Mouse (Mus musculus) Patski (cell line): Measurements from ENCODE around the gene Col6a6. TPM values are rescaled to one million over a fixed set of nuclear protein-coding genes. Genes with fewer than 3 reads are reported as not detected.
"Not testable (repeated sequence)": the region's sequence is repeated elsewhere in the genome, so short reads cannot be mapped to it uniquely, and the experiment has no call there.

Experiments used
- ATAC-seq: fragments of 100-300 bp; one replicate; pipeline ENCODE4 v1.8.0; 2021
- CTCF ChIA-PET: fragments of 350-600 bp; sonication (Branson Sonifier 250); formaldehyde crosslinking; loops from one replicate; lab custom pipeline; 2022; ENCODE audit warnings: inconsistent platforms; lab: Charles Lee
- POLR2A ChIA-PET: fragments of 350-600 bp; sonication (Branson Sonifier 250); formaldehyde crosslinking; loops from one replicate; lab custom pipeline; 2022; ENCODE audit warnings: antibody characterized with exemption, inconsistent platforms; lab: Charles Lee
- DNase-seq: peaks from one replicate; pipeline ENCODE4 v3.0.0-alpha.2; 2011; ENCODE audit warnings: low read depth, low spot score
- H3K27me3 ChIP-seq: fragments of 371-371 bp; one replicate; pipeline ENCODE4 v1.5.1; 2021
- CTCF ChIP-seq: fragments of 100-300 bp; IDR thresholded peaks from one replicate; pipeline ENCODE4 v1.5.1; 2021
- in situ Hi-C: fragments of 300-500 bp; cut with MboI; formaldehyde crosslinking; loops from 3 replicates; pipeline ENCODE4 v1.11.1; 2018; ENCODE audit warnings: low pct_unique_long_range_greater_than_20kb, mixed read lengths
- polyA plus RNA-seq: library from polyadenylated mRNA; unstranded; gene quantifications from one replicate; pipeline ENCODE4 v1.2.3, GENCODE M21; 2021

The Col6a6 gene
- polyA plus RNA-seq, result not detected

DNA sequence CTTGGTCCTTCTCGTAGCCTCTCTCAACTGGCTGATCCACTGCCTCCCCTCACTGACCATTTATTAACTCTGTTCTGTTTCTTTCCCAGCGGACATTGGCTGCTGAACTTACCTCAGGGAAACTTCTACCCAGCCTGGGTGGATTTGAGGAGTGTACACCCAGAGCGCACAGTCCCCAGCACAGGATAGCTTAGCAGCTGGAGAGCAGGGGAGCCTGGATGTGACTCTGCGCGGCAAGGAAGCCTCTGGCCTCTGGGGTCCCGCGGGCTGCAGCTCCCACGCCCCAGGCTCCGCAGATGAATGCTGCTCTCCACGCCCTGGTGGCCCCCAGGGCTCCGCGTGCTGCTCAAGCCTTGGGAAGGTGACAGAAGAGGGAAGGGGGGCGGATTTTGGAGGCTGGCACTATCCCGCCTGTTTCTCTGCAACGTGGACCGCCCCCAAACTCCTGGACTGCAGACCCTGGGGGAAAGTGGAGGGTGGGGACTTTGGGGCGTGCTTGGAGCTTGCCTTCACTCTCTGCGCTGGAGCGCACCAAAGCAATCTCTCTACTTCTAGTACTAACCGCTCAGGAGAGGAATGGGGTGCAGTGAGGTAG, at the start of gene Col6a6:
Gene Col6a6, minus strand, starts transcription at position 370 of the 595 bp plus-strand sequence.
- DNase-seq (no peak), ATAC-seq (no peak)
- no peak for TF ChIP-seq CTCF
- ChIA-PET CTCF (no interaction called here), POLR2A (no interaction called here)
- in situ Hi-C loops, result no loop called here
- H3K27me3 ChIP-seq, result peaks cover 2% of the 10 kb centered on the region

DNA sequence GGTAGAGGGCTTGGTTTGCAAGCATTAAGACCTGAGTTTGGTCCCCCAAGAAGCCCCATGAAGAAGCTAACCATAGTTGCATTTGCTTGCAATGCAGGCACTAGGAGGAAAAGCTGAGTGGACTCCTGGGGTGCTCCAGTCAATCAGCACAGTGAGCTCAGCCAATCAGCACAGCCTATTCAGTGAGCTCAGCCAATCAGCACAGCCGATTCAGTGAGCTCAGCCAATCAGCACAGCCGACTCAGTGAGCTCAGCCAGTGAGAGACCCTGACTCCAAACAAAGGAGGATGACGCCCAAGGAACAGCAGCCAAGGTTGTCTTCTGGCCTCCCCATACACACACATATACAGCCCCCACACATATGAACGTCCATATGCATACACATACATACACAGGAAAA, 48.2 kb upstream of the Col6a6 start:
- in situ Hi-C loops, result no loop called here
- POLR2A ChIA-PET, result no interaction called here
- ATAC-seq, result no peak
- CTCF ChIA-PET, result no interaction called here
- no peak for TF ChIP-seq CTCF
- no peak for DNase-seq
- no peaks in the 10 kb centered on the region for H3K27me3 ChIP-seq

DNA sequence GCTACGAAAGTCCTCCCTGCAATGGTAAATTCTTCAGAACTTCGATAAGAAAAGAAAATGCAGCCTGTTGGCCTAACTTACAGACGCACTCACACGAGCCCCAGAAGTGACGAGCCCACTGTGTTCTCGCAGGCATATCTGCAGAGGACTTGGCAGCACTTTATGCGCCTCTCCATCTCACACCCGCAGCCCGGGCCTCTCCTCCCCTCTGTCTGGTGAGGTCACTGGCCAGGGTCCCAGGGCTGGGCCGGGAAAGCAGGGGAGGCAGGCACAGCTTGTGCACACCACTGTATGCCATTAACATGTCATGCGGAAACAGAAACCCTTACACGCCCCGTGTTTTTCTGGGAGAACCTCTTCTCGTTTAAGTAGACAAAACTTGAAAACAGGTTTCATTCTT, 43.7 kb upstream of the Col6a6 start:
- ChIA-PET CTCF (interaction anchor here (1.0 kb wide), 1 partner anchor 13 kb away, joined by 3 read pairs; no protein-coding TSS in a partner anchor), POLR2A (interaction anchor here (0.6 kb wide), 1 partner anchor 1363 kb away, joined by 3 read pairs; no protein-coding TSS in a partner anchor)
- no peak for DNase-seq
- H3K27me3 ChIP-seq, result peaks cover 8% of the 10 kb centered on the region
- ATAC-seq, result no peak
- in situ Hi-C loops, result no loop called here
- no peak for TF ChIP-seq CTCF

DNA sequence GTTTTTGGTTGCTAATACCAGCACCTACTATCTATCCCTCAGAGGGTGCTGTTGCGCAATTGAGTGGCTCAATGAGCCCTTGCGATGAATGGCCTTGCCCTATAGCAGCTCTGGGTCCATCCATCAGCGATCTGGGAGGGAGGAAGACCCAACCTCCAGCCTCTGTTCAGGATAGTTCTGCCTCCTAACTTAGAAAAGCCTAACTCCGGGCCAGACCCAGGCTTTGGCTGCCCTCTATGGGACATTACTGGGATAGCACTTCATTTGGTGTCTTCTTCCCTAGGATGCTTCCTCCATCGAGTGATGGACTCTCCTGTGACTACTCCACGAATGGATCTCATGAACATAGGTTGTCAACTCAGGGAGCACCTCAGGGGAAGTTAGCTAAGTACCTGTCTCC, 29.8 kb upstream of the Col6a6 start:
- in situ Hi-C loops, result no loop called here
- DNase-seq (no peak), ATAC-seq (no peak)
- no peaks in the 10 kb centered on the region for H3K27me3 ChIP-seq
- TF ChIP-seq CTCF, result peak; percentile 70
- ChIA-PET POLR2A (no interaction called here), CTCF (interaction anchor here (1.1 kb wide), 1 partner anchor 14 kb away, joined by 3 read pairs; no protein-coding TSS in a partner anchor)

DNA sequence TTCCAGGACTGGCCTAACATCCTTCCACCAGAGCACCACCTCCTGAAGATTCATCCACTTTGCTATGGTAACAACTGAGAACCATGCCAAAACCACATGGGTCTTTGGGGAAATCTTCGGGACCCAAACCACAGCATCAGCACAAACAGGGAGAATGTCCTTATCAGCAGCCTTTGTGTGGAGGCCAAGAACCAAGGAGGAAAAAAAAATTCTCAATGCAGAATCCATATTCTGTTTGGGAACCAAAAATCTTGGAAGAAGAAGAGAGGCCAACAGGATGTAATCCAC, 24.8 kb upstream of the Col6a6 start:
- no peak for TF ChIP-seq CTCF
- DNase-seq (no peak), ATAC-seq (no peak)
- CTCF ChIA-PET, result no interaction called here
- in situ Hi-C loops, result no loop called here
- POLR2A ChIA-PET, result no interaction called here
- peaks cover 5% of the 10 kb centered on the region for H3K27me3 ChIP-seq

DNA sequence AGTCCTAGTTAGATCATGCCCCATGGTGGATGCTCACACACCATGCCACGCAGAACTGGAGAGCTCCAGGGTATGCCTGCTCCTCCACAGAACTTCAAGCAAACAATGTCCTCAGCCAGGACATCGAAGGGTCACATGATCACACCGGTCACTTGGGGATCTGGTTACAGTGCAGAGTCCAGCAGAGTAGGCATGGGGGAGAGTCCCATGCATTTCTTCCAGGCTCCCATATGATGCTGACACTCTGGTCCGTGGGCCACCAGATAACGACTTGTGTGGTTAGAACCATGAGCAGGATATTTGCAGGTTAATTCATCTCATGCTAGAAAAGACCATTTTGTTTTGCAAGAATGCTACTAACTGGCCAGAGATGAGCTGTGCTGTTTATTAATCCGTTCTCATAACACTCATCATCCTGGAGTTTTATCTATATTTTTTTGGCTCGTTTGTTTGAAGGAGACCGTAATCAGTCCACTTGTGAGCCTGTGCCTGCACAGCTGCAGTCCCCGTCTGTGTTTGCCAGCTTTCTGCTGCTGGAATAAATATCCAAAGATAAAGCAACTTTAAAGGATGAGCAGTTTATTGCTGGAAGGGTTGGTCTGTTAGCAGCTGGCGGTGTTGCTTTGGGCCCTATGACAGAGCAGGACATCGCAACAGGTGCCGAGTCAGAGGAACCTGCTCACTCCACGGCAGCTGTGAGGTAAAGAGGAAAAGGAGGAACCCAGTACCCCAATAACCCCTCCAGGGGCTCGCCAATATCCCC, 24.2 kb upstream of the Col6a6 start:
- peaks cover 5% of the 10 kb centered on the region for H3K27me3 ChIP-seq
- DNase-seq (no peak), ATAC-seq (no peak)
- CTCF ChIA-PET, result no interaction called here
- POLR2A ChIA-PET, result no interaction called here
- no peak for TF ChIP-seq CTCF
- in situ Hi-C loops, result no loop called here

DNA sequence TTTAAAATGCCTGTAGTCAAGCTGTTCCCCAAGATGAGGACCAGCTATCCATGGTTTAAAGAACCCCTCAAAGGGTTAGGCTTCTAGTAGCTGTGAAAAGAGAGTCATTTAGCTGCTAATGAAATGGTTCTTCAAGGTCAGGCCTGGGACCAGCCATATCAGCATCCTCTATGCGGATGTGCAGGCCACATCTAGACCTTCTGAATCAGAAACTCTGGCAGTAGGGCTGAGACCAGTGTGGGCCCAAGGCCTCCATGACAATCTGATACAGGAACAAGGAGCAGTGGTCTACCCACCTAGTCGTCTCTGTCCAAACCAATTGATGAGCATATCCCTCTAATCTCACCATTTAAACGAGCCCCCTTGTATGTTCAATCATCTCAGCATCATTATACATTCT, 23.1 kb upstream of the Col6a6 start:
- in situ Hi-C loops, result no loop called here
- no peak for TF ChIP-seq CTCF
- DNase-seq (no peak), ATAC-seq (no peak)
- peaks cover 5% of the 10 kb centered on the region for H3K27me3 ChIP-seq
- ChIA-PET CTCF (no interaction called here), POLR2A (no interaction called here)

DNA sequence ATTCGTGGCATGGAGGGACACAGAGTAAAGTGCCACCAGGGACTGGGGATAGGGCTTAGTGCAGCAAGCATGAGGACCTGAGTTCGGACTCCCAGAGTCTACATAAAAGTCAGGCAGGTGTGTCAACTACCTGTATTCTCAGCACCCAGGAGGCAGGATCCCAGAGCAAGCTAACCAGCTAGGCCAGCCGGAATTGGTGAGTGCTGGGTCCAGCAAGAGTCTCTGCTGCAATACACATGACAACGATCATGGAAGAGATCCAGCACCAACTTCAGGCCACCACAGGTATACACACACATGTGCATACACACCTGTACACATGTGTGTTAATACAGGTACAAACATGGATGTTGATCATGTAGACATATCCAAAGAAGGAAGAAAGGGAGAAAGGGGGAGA, 20.4 kb upstream of the Col6a6 start:
- TF ChIP-seq CTCF, result no peak
- ChIA-PET POLR2A (no interaction called here), CTCF (no interaction called here)
- in situ Hi-C loops, result no loop called here
- DNase-seq, result no peak
- ATAC-seq, result no peak
- peaks cover 5% of the 10 kb centered on the region for H3K27me3 ChIP-seq

DNA sequence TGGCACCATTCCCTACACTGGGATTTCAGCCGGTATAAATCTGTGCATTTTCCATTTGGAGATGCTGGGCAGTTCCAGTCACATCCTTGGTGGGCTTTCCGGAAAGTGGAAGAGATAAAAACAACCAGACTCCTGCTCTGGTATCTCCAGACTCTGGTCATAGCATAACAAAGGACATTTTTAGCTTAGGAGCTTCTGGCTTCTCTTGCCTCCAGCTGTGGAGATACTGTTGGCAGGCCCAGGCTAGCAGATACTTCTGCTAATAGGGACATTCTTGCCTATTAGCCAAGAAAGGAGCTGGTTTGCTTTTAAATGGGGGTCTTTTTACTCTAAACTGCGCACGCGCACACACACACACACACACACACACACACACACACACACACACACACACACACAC, 19.3 kb upstream of the Col6a6 start:
- peaks cover 2% of the 10 kb centered on the region for H3K27me3 ChIP-seq
- TF ChIP-seq CTCF, result no peak
- in situ Hi-C loops, result no loop called here
- ATAC-seq (no peak), DNase-seq (no peak)
- ChIA-PET POLR2A (no interaction called here), CTCF (no interaction called here)

DNA sequence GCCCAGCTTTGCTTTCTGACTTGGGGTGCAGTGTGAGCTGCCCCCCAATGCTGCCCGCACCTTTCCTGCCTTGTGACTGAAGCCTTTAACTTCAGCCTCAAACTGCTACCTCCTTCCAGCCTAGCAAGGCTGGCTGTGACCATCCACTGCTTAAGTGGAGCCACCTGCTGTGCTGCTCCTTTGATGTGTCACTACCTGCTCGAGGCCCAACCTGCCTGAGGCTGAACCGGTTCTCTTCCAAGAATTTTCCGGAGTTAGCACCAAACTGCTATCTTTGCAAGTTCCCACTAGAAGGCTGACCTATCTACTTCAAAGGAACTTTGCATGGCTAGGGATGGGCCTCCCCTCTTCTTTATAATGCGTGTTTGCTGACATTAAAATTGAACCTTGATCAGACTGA, 13.4 kb upstream of the Col6a6 start:
- ATAC-seq, POLR2A ChIA-PET, in situ Hi-C loops, CTCF ChIA-PET, H3K27me3 ChIP-seq, DNase-seq: not testable (repeated sequence)

DNA sequence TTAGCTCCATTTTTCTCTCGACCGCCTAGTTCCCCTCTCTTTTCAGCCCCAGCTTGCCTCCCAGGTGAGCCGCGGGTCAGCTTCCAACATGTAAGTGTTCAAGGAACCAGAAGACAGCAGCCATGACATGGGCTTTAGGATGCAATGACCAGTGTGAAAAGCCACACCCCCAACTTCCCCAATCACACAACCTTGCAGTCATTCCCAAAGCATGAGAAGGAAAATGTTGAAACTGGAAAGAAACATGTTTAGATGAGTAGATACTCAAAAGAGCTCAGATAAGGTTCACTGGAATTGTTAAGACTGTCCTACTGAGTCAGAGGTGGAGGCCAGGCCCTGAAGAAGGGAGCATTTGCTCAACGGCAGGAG, 11.2 kb upstream of the Col6a6 start:
- in situ Hi-C loops, result no loop called here
- POLR2A ChIA-PET, result interaction anchor here (0.6 kb wide), 1 partner anchor 90 kb away, joined by 3 read pairs; no protein-coding TSS in a partner anchor
- ATAC-seq (no peak), DNase-seq (no peak)
- TF ChIP-seq CTCF, result no peak
- H3K27me3 ChIP-seq, result no peaks in the 10 kb centered on the region
- CTCF ChIA-PET, result interaction anchor here (1.7 kb wide), 1 partner anchor 8 kb away, joined by 5 read pairs; no protein-coding TSS in a partner anchor
